Mouse (Mus musculus): ENCODE results near the gene Nucb1.

- no peak for TF ChIP-seq CTCF (IDR thresholded peaks at IDR 0.05; ENCODE audit: low read depth, low read length)
- peak; percentile 77 for TF ChIP-seq TAL1 (conservative IDR thresholded peaks at IDR 0.05; ENCODE audit: low read depth, low read length)
- TF ChIP-seq GATA1 (IDR thresholded peaks at IDR 0.05; ENCODE audit: borderline replicate concordance, low read length): no peak
- no peak for TF ChIP-seq GATA2 (IDR thresholded peaks at IDR 0.05; ENCODE audit: borderline replicate concordance, low read depth, low read length)
- no peak for TF ChIP-seq POLR2AphosphoS5 (IDR thresholded peaks at IDR 0.05; ENCODE audit: insufficient replicate concordance, low read depth, low read length)
Observed at GRCm38 (mm10) chr7:45489578-45489977, 20.6 kb downstream of the Nucb1 start.
